In genomic region chr13:95986375-95986774, GRCm38 (mm10) we compare ENCODE assay signal across 9 mouse cellular contexts.
DNase-seq lines count a peak whose midpoint lies in the region; TF ChIP-seq lines count a peak whose summit lies in the region.
"Had no signal": no experiment of that assay in that cellular context is flagged by ENCODE, and none has a peak within 500 bp of the region (broad histone marks: within the 10 kb centered on the region; RNA-seq: fewer than 3 reads in every experiment).

No protein-coding gene starts in this region.

- intact Hi-C loops in gastrocnemius, adult 2 months (cut with DNase I): no loop called here

- no peak for DNase-seq in gastrocnemius, adult 2 months
- no peak for DNase-seq in gastrocnemius, postnatal 10 days
- peak; percentile 10 for DNase-seq in lung, postnatal 36 days
- no peak for DNase-seq in lung, postnatal 25 days (ENCODE audit: low spot score)
- peak; percentile 52 for DNase-seq in adrenal gland, postnatal 14 days
- DNase-seq in kidney, postnatal 14 days: peak; percentile 14
- DNase-seq in heart, adult 11 months: no peak
- DNase-seq in natural killer cell, adult 2 months (ENCODE audit: low spot score in 2 of 2): no peak
- DNase-seq: right cerebral cortex, postnatal 14 days had no signal

- no peak overlapping the region for H3K27ac ChIP-seq in gastrocnemius, adult 2 months

- peak; percentile 44 for TF ChIP-seq CTCF in gastrocnemius, adult 2 months (IDR thresholded peaks at IDR 0.05)

- H3K4me3 ChIP-seq in gastrocnemius, adult 2 months: no peak overlapping the region

Comparison
In these comparisons a context has a peak if more than half of its experiments do, and no peak if none do; other contexts are left out.
1. DNase-seq: peak in lung, postnatal 36 days (single experiment), adrenal gland, postnatal 14 days (single experiment) and kidney, postnatal 14 days (single experiment); none in gastrocnemius, adult 2 months (single experiment), gastrocnemius, postnatal 10 days (single experiment), lung, postnatal 25 days (single experiment), heart, adult 11 months (single experiment) and natural killer cell, adult 2 months (0 of 2).